Mouse (Mus musculus): Measurements from ENCODE around the gene Sfswap. TPM values are rescaled to one million over a fixed set of nuclear protein-coding genes. Genes with fewer than 3 reads are reported as not detected.

The Sfswap gene
- polyA plus RNA-seq, 1 experiment = 29.1 TPM

DNA sequence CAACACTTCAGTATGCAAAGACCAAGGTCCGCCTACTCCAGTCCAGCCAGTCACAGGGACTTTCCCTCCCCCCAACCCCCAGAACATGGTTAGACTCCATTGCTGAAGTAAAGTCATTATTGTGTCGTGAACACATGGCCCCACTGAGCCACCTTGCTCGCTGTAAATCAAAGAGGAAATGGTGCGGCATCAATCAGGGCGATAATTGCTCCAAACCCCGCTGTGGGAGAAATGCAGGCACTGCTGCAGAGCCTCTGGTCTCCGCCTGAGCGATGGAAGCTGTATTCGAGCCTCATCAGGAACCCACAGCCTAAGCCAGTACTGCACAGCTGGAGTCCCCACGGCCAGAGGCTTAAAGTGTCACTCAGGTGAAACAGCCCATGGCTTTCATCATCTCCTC lies 11.1 kb upstream of the Sfswap start:
- Histone ChIP-seq H3K4me3 (ENCODE audit: insufficient read depth, poor library complexity, severe bottlenecking) (no peak overlapping the region), H3K79me3 (ENCODE audit: low read depth) (no peaks in the 10 kb centered on the region), H3K27me3 (ENCODE audit: control insufficient read depth, insufficient read depth, insufficient read length) (peaks cover 29% of the 10 kb centered on the region), H3K79me2 (ENCODE audit: control insufficient read depth, insufficient read depth) (no peaks in the 10 kb centered on the region), H3ac (ENCODE audit: control insufficient read depth, insufficient read length, low read depth) (no peak overlapping the region), H3K36me3 (ENCODE audit: control insufficient read depth, insufficient read depth) (no peaks in the 10 kb centered on the region)
- TF ChIP-seq CTCF (IDR thresholded peaks at IDR 0.05; ENCODE audit: control insufficient read depth, insufficient read depth, insufficient read length) = no peak
- TF ChIP-seq MYOG (IDR thresholded peaks at IDR 0.05; ENCODE audit: control insufficient read depth, extremely low read depth, insufficient read length) = no peak
- TF ChIP-seq USF1 (IDR thresholded peaks at IDR 0.05; ENCODE audit: low read depth) = no peak
- TF ChIP-seq CEBPB (IDR thresholded peaks at IDR 0.05; ENCODE audit: low read depth) = no peak

DNA sequence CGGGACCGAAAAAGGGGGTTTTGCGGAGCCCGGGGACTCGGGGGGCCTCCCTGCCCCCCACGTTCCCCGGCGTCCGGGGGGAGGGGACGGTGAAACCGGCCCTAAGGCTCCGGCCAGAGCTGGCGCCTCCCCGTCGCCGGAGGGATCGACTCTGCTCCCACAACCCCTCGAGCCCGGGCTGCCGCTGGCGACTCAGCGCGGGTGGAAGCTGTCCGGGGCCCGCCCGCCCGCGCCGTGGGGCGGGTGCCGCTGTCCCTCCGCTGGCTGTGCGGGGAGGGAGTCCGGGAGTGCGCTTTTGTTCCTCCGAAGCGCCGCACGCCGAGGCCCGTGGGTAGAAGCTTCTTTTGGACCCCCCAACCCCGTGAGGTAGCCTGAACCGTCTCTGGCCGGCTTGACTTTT lies 650 bp downstream of the Sfswap start:
- H3K36me3 ChIP-seq (ENCODE audit: control insufficient read depth, insufficient read depth) = peaks cover 30% of the 10 kb centered on the region
- peaks cover 6% of the 10 kb centered on the region for H3K27me3 ChIP-seq (ENCODE audit: control insufficient read depth, insufficient read depth, insufficient read length)
- H3K79me2 ChIP-seq (ENCODE audit: control insufficient read depth, insufficient read depth) = peaks cover 45% of the 10 kb centered on the region
- H3K4me3 ChIP-seq (ENCODE audit: insufficient read depth, poor library complexity, severe bottlenecking) = peak overlapping the region; percentile 95
- peak overlapping the region; percentile 95 for H3ac ChIP-seq (ENCODE audit: control insufficient read depth, insufficient read length, low read depth)
- H3K79me3 ChIP-seq (ENCODE audit: low read depth) = peaks cover 27% of the 10 kb centered on the region
- TF ChIP-seq MYOG (IDR thresholded peaks at IDR 0.05; ENCODE audit: control insufficient read depth, extremely low read depth, insufficient read length) (no peak), USF1 (IDR thresholded peaks at IDR 0.05; ENCODE audit: low read depth) (no peak)

DNA sequence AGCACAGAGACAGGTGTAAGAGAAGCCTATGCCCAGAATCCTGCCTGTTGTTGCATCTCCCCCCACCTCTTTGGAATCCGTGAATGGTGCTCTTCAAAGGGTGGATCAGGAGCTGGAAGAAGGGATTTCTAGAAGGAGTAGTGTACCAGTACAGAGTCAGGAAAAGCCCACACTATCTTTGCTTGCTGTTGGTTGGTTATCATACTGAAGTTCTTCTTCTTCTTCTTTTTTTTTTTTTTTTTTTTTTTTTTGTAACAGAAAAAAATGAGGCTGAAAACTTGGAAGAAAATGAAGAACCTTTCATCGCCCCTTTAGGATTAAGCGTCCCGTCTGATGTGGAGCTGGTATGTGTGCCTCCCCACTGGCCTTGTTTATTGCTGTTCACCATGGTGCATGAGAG lies 5.9 kb downstream of the Sfswap start:
- peaks cover 75% of the 10 kb centered on the region for H3K36me3 ChIP-seq (ENCODE audit: control insufficient read depth, insufficient read depth)
- H3K79me3 ChIP-seq (ENCODE audit: low read depth) = peaks cover 35% of the 10 kb centered on the region
- peaks cover 65% of the 10 kb centered on the region for H3K79me2 ChIP-seq (ENCODE audit: control insufficient read depth, insufficient read depth)
- no peak overlapping the region for H3K4me3 ChIP-seq (ENCODE audit: insufficient read depth, poor library complexity, severe bottlenecking)
- no peak overlapping the region for H3ac ChIP-seq (ENCODE audit: control insufficient read depth, insufficient read length, low read depth)
- H3K27me3 ChIP-seq (ENCODE audit: control insufficient read depth, insufficient read depth, insufficient read length) = no peaks in the 10 kb centered on the region
- TF ChIP-seq CTCF (IDR thresholded peaks at IDR 0.05; ENCODE audit: control insufficient read depth, insufficient read depth, insufficient read length) (no peak), FOSL1 (IDR thresholded peaks at IDR 0.05; ENCODE audit: insufficient read depth, low read length, poor library complexity, severe bottlenecking) (no peak)

DNA sequence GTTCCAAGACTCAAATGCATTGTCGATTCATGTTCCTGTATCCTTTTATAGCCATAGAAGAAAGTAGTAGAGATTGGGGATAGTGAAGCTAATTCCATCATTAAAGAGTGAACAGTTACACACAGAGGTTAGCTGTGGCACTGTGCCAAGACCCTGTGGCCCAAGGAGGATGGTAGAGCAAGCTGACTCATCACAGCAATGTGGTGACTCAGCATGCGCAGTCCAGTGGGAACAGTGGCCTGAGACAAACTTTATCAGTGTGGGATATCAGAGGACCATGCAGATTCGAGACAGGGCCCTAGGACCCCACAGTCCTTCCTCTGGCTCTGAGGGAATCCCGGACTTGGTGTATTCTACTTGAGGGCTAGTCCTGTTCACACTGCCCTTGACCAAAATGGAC lies 17.2 kb downstream of the Sfswap start:
- H3K36me3 ChIP-seq (ENCODE audit: control insufficient read depth, insufficient read depth) = peaks cover 67% of the 10 kb centered on the region
- H3K79me3 ChIP-seq (ENCODE audit: low read depth) = peaks cover 30% of the 10 kb centered on the region
- peaks cover 50% of the 10 kb centered on the region for H3K79me2 ChIP-seq (ENCODE audit: control insufficient read depth, insufficient read depth)
- no peak overlapping the region for H3ac ChIP-seq (ENCODE audit: control insufficient read depth, insufficient read length, low read depth)
- TF ChIP-seq MYOG (IDR thresholded peaks at IDR 0.05; ENCODE audit: control insufficient read depth, extremely low read depth, insufficient read length) (no peak), CTCF (IDR thresholded peaks at IDR 0.05; ENCODE audit: control insufficient read depth, insufficient read depth, insufficient read length) (no peak), USF1 (IDR thresholded peaks at IDR 0.05; ENCODE audit: low read depth) (peak; percentile 12), CEBPB (IDR thresholded peaks at IDR 0.05; ENCODE audit: low read depth) (no peak), MYOD1 (IDR thresholded peaks at IDR 0.05; ENCODE audit: control insufficient read depth, insufficient read length, low read depth) (peak; percentile 30), FOSL1 (IDR thresholded peaks at IDR 0.05; ENCODE audit: insufficient read depth, low read length, poor library complexity, severe bottlenecking) (peak; percentile 97), MAX (IDR thresholded peaks at IDR 0.05) (no peak)
- no peak overlapping the region for H3K4me3 ChIP-seq (ENCODE audit: insufficient read depth, poor library complexity, severe bottlenecking)
- H3K27me3 ChIP-seq (ENCODE audit: control insufficient read depth, insufficient read depth, insufficient read length) = no peaks in the 10 kb centered on the region

DNA sequence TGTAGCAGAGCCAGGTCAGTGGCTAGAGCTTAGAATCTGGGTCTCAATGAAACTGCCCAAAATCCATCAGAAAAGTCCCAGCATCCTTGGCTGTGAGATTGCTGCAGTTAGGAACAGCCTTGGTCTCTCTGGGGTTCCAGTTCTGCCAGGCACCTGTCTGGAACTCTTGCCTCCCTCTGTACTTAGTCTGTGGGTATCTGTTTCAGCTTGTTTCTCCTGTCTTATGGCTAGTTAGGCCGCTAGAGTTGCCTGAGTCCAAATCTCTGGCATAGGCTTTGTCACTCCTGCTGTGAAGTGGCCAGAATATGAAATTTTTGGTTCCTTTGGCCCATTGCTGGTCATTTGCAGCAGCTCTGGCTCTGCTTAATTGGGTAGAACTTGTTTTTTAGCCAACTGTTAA lies 17.8 kb downstream of the Sfswap start:
- TF ChIP-seq MAX (IDR thresholded peaks at IDR 0.05) = no peak
- TF ChIP-seq FOSL1 (IDR thresholded peaks at IDR 0.05; ENCODE audit: insufficient read depth, low read length, poor library complexity, severe bottlenecking) = no peak
- TF ChIP-seq USF1 (IDR thresholded peaks at IDR 0.05; ENCODE audit: low read depth) = no peak
- no peak for TF ChIP-seq MYOG (IDR thresholded peaks at IDR 0.05; ENCODE audit: control insufficient read depth, extremely low read depth, insufficient read length)
- no peak for TF ChIP-seq CEBPB (IDR thresholded peaks at IDR 0.05; ENCODE audit: low read depth)
- no peak for TF ChIP-seq MYOD1 (IDR thresholded peaks at IDR 0.05; ENCODE audit: control insufficient read depth, insufficient read length, low read depth)
- TF ChIP-seq CTCF (IDR thresholded peaks at IDR 0.05; ENCODE audit: control insufficient read depth, insufficient read depth, insufficient read length) = no peak
- H3K79me3 ChIP-seq (ENCODE audit: low read depth) = peaks cover 30% of the 10 kb centered on the region
- H3K36me3 ChIP-seq (ENCODE audit: control insufficient read depth, insufficient read depth) = peaks cover 68% of the 10 kb centered on the region
- H3ac ChIP-seq (ENCODE audit: control insufficient read depth, insufficient read length, low read depth) = no peak overlapping the region
- H3K4me3 ChIP-seq (ENCODE audit: insufficient read depth, poor library complexity, severe bottlenecking) = no peak overlapping the region
- peaks cover 55% of the 10 kb centered on the region for H3K79me2 ChIP-seq (ENCODE audit: control insufficient read depth, insufficient read depth)
- H3K27me3 ChIP-seq (ENCODE audit: control insufficient read depth, insufficient read depth, insufficient read length) = no peaks in the 10 kb centered on the region

DNA sequence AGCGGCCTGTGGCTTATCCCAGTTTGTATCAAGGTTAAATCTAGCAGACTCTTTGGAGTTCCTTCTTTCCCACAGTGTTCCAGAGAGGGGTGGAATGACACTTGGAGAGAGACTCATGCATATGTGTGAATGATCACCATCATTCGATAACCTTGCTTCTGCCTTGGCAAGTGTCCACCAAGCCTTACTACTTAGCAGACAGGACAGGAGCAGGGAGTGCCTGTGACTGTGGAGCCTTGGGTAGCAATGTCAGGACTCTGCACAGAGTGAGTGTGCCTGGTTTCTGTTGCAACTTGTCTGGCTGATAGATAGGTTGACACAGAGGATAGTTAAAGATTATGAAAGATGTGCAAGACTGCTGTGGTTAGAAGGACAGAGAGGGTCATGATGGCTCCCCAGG lies 18.6 kb downstream of the Sfswap start:
- Histone ChIP-seq H3K79me2 (ENCODE audit: control insufficient read depth, insufficient read depth) (peaks cover 64% of the 10 kb centered on the region), H3K36me3 (ENCODE audit: control insufficient read depth, insufficient read depth) (peaks cover 64% of the 10 kb centered on the region)
- TF ChIP-seq CTCF (IDR thresholded peaks at IDR 0.05; ENCODE audit: control insufficient read depth, insufficient read depth, insufficient read length) = no peak
- no peak for TF ChIP-seq CEBPB (IDR thresholded peaks at IDR 0.05; ENCODE audit: low read depth)
- no peak for TF ChIP-seq MAX (IDR thresholded peaks at IDR 0.05)
- no peak for TF ChIP-seq USF1 (IDR thresholded peaks at IDR 0.05; ENCODE audit: low read depth)
- no peak for TF ChIP-seq MYOD1 (IDR thresholded peaks at IDR 0.05; ENCODE audit: control insufficient read depth, insufficient read length, low read depth)
- TF ChIP-seq FOSL1 (IDR thresholded peaks at IDR 0.05; ENCODE audit: insufficient read depth, low read length, poor library complexity, severe bottlenecking) = no peak
- TF ChIP-seq MYOG (IDR thresholded peaks at IDR 0.05; ENCODE audit: control insufficient read depth, extremely low read depth, insufficient read length) = no peak

More for the DNA sequence above, 18.6 kb downstream of the Sfswap start:
- no peaks in the 10 kb centered on the region for H3K27me3 ChIP-seq (ENCODE audit: control insufficient read depth, insufficient read depth, insufficient read length)
- peaks cover 34% of the 10 kb centered on the region for H3K79me3 ChIP-seq (ENCODE audit: low read depth)
- no peak overlapping the region for H3ac ChIP-seq (ENCODE audit: control insufficient read depth, insufficient read length, low read depth)
- H3K4me3 ChIP-seq (ENCODE audit: insufficient read depth, poor library complexity, severe bottlenecking) = no peak overlapping the region
